Mouse (Mus musculus) kidney, adult 8-10 months (tissue): ENCODE measurements around the gene Yipf3.

Source experiments
- DNase-seq, 2 experiments: peaks; one replicate each; pipeline ENCODE4 v3.0.0; 2022

Gene Yipf3

DNA sequence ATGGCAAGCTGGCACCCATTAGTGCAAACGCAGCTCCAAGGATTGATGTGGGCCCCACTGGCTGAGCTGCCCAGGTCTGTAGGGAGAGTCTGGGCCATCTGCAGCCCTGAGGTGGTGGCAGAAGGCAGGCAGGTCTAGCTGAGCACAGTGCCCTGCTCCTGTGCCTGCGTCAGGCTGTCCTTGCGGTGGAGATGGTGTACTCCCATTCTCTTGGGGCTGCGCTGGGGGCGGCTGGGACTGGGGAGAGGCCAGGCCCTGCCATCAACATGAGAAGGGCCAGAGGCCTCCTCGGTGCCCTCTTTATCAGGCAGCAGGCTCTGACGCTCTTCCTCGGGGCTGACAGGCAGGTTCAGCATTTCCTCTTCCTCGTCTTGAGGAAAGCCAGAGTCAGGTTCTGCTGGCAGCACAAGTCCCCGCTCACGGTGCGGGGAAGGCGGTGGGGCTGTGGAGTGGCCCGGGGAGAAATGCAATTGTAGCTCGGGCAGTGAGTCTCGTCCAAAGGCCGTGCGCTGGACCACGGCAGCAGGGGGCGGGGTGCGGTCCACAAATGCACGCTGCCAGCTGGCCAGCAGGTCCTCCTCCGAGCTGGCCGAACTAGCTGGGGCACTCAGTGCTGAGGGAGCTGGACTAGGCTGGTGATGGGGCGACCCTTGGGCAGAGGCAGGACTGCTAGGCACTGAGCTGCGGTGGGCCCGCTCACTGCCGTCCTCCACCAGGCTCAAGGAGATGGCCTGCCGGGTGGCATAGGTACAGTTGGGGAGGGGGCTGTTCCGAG, 10.6 kb downstream of the Yipf3 start:
- DNase-seq = no peak

DNA sequence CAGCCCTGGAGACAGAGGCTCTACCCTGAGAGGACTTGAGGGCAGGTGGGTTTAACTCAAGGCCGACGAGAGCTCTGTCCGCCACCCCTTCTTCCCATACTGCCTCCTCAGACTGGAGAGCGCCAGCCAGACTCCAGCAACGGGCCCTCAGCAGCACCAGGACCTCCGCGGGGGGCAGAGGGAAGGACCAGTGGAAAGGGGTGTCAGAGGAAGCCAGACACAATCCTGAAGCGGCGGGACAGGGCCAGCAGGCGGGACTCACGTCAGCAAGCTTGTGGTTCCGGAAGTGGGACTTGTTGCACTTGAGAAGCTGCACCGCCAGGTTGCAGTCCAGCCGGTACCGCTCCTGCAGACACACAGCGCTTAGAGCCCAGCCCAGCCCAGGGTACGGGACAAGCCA, 11.8 kb downstream of the Yipf3 start:
- DNase-seq = no peak

DNA sequence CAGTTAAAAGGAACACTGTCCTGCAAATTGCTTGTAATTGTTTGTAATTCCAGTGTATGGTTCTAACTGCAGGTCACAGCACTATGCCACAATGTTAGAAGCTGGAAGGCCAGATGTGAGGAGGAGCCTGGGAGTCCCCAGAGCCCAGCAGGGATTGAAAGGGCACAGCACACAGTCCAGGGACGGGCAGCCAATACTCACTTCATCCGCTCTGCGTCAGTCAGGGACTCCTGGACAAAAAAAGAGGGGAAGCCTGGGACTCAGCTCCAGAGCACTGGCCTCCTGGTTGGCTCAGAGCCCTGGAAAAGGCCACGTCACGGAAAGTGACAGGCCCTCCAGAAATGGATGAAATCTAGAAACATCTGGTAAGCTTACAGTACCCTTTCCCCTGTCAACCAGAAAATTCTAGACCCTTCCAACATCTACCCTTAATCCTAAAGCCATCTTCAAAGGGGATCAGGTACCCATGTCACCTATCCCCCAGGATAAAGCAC, 14.4 kb downstream of the Yipf3 start:
- DNase-seq = no peak

DNA sequence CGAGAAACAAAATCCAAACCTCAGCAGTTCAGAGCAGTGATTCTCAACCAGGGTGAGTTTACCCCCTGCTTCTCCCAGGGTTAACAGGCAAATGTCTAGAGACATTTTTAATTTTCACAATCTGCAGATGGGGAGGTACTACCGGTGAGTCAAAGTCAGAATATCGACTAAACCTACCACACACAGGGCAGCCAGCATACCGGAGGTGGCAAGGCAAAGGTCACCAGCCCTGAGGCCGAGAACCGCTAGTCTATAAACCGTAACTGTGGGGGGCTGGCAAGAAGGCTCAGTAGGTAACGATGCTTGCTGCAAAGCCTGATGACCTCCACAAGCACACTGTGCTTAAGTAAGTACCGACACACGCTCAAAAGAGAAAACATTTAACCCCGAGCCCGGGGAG, 17.6 kb downstream of the Yipf3 start:
- no peak for DNase-seq

DNA sequence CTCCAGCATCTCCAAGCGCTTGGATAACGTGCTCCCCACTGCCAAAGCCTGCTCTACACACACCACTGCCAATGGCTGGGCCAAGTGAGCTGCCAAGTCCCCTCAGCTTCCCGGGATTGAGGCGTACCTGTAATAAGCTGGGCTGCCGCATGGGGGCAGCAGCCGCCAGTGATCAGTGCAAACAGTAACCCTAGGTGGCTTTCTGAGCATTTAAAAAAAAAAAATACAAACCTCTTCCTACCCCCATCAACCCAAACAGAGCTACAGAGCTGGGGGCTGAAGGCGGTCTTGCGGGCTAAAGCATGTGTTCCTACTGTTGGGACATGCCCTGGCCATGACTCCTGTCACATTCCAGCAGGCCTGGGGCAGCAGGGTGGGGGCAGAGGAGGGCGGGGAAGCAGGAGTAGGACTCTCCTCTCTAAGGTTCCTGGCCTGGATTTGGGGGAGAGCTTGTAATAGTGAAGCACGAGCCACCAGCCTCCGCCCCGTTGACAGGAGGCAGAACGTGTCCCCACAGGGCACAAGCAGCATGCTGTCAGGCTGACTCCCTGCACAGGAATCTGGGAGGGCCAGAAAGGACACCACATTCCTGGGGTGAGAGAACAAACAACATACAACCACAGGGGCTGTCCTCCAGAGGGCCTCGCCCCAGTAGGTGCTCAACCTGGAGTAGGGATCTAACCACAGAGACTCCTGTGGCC, 18.2 kb downstream of the Yipf3 start:
- DNase-seq = peak; percentile 59 to 78

DNA sequence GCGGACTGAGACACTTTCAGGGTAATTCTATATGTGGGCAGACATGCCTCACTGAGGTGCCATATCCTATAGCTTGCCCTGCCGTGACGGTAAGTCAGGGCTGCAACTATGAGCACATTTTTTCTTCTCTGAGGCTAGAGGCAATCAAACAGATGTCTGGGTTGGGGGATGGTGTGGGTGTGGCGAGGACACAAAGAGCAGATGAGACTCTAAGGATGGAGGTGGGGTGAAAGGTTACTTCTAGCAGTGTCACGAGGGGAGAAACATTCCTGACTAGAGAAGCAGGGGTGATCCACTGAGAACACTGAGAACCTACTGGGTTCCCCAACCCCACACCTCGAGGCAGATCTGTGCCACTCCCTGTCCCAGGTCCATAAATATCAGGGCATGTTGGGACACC, 19.1 kb downstream of the Yipf3 start:
- DNase-seq = no peak

DNA sequence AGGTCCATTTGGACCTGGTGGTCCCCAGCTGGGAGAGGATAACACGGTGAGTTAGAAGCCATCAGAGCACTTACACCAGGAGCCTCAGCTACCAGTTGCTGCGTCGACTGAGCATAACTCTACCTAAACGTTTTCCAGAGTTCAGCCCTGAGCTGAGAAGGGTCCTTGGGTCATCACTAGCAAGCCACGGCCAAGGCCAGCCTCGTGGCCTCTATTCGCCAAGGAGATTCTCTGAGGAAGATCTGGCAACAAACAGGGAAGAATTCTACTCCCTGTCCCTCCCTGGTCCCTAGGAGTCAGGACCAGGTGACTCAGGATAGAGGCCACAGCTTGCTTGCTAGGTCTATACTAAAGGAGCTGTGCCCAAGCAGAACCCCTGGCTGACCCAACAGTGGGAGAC, 19.6 kb downstream of the Yipf3 start:
- DNase-seq = no peak

DNA sequence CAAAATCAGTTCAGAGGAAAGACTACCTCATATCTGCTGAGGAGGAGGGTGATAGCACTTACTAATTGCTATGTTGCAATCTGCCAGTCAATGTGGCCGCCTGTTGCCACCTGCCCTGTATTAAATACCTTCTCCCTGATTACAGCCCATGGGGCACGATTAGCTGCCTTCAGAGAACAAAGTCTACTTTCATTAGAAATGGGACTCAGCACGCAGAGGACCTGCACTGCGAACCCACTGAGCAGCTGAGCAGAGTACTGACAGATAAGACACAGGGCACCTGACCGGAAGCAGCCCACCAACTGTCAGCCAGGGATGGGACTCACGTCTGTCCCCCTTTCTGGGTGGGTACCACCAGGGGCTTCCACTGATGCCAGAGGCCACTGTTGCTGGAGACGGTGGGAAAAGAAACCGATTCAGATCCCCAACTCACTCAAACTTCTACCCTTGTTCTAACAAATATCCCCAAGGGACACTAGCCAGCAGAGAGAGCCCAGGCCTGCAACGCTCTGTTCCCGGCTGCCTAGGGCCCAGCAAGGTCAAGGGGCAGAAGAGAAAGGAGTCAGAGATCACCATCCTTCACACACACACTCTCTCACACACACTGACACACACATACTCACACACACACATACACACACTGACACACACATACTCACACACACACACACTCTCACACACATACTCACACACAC, 20.3 kb downstream of the Yipf3 start:
- DNase-seq = no peak

DNA sequence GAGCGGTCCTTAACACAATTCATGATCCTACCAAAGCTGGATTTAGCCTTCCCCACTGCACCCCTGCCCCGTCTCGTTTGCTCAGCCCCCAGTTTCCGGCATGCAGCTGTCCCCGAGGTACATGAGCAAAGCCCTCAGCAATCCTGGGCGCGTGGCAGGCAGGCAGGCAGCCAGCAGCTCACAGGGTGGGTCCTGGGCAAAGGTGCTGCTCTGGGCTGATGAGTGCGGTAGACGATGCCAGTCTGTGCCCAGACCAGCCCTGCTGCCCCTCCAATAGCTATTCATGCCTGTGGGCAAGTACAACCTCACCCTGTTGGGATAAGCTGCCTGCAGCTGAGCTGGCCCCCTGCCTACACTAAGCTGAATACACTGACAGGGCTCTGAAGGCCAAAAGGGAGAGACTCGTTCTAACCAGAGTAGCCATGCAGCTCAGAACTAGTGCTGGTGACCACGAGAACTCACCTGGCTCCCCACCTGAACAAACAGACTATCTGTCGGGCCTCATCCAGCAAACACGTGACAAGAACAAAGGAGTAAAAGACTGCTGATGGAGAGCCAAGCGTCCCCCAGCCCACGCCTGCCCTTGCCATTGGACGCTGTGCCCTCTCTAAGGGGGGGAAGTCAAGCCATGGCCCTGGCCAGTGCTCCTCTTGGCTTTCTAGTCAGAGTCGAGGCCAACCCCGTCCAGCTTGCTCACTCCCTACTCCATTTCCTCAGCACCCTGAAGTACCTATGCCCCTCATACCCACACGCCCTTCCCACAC, 22.1 kb downstream of the Yipf3 start:
- peak; percentile 60 to 66 for DNase-seq

DNA sequence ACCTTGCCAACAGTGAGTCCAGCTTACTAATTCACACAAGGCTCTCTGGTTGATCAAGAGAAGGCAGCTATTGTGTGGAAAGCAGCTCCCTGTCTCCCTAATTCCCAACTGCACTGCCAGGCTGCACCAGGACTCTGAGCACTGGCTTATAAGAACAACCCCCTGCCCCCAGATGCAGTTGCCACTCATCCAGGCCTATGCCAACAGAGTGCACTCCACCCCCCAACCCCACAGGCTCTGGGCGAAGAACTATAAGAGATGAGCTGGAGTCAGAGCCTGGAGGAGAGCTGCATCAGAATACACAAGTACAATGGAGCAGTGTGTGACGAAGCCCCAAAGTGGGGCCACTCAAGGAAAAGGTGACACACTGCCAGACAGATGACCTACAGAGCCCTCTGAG, 24.2 kb downstream of the Yipf3 start:
- DNase-seq = no peak

DNA sequence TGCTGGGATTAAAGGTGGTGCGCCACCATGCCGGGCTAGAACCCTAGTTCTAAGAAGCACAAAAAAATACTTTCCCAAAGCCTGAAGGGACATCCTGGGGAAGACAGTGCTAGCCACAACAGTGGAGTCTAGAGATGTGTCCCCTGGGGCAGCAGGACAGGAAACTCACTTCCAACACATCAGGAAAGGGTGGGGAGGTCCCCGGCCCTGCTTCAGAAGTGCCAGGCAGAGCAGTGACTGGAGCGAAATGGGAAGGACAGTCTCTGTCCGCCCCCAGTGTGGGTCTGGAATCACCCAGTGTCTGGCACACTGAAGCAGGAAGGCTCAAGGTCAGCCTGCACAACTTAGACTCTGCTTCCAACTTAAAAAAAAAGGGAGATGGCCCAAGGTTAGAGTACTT, 24.8 kb downstream of the Yipf3 start:
- peak; percentile 44 to 51 for DNase-seq

DNA sequence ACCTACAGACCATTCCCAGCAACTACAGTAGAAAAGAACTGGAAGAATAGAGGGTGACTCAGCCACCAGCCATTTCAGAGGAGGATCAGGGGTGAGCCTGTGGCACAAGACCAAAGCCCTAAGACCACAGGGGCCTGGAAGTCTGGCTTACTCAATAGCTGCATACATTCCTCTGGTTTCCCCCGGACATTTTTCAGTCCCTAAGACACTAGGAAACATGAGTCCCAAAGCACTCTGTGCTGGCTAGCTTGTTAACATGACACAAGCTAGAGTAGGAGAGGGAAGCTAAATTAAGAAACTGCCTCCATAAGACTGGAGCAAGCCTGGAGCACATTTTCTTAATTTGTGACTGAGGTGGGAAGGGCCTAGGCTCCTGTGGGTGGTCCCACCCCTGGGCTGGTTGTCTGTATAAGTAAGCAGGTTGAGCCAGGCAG, 25.9 kb downstream of the Yipf3 start:
- DNase-seq = no peak

DNA sequence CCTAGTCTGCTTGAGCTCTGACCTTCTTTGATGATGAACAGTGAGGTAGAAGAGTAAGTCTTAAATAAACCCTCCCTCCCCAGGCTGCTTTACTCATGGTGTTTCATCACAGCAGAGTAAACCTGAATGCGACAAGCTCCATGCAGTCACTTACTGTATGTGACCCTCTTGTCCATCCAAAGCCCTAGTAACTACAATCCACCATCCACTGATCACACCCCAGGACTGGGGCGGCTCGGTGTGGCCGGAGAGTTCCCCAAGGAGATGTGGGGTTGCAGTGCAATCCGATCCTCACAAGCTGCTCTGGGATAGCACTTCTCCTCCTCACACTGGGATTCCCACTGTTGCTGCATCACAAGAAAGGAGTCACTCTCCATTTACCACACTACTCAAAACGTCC, 26.6 kb downstream of the Yipf3 start:
- no peak for DNase-seq

DNA sequence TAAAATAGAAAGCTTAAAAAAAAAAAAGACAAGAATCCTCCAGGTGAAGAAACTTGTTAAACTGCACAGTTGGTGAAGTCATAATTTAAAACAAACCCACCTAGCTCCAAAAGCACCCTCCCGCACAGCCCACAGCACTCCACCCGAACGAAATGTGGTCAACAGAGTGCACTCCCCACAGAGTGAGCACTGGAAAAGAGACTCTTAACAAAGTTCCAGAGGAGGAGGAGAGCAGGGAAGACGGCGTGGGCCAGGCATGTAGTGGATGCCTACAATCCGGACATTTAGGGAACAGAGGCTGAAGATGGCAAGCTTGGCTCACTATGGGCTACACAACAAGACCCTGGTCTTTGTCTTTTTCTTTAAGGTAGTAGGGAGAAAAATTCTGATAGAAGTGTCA, 27.2 kb downstream of the Yipf3 start:
- DNase-seq = no peak

DNA sequence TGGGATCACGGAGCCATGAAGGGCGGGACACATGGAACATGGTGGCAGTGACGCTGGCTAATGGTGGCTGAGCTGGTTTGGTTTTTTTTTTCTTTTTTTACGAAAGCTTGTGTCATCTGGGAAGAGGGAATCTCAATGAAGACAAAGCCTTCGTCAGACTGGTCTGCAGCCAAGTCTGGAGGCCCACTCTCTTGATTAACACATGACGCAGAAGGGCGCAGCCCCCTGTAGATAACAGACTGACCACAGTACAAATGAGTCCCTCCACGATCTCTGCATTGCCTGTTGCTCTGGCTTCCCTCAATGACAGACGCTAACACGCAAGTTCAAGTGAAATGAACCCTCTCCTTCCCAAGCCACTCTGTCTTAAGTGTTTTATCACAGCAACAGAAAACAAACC, 27.6 kb downstream of the Yipf3 start:
- no peak for DNase-seq

DNA sequence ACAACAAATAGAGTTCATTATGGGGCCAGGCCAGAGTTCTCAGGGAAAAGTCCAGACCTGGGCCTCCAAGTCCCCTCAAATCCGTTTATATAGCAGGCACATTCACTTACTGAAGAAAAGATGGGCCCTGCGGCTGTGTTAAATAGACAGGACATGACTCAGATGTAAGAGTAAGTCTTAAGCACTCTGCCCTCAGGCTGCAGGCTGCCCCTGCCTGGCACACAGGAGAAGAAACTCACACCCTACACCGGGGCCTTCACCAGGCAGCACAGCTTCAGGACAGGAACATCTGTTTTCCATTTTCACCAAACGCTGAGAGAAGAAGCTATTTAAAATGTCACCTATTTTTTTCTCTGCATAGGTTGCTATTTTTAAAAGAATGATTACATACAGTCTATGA, 29.7 kb downstream of the Yipf3 start:
- DNase-seq = no peak

DNA sequence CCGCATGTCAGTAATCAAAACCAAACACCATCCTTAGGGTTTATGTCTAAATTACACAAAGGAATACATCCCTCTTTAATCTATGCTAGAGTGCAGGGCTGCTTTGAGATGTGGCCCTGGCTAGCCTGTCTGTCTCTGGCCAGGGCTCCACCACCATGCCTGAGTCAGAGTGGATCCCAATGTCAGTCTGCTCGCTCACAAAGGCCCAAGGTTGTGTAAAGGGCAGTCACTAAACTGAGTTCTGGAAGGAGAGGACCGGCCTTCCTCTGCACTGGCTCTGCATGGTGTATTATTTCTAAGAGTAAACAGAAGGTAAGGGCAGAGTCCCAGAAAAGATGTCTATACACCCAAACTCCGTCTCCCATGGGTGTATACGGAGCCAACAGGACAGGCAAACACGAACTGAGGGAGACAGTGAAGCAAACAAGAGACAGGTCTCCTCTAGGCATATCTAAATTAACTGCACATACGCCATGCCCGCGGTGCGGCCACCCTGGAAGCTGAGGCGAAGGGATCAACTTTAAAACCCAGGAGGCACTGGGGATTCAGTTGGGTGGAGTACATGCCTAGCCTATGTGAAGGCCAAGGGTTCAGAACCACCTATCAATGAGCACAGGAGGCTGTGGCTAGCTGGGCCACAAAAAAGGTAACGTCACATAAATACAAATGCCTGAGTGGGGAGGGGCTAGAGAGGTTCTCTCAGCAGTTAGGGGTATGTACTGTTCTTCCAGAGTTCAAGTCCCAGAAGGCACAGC, 30.3 kb downstream of the Yipf3 start:
- no peak for DNase-seq

DNA sequence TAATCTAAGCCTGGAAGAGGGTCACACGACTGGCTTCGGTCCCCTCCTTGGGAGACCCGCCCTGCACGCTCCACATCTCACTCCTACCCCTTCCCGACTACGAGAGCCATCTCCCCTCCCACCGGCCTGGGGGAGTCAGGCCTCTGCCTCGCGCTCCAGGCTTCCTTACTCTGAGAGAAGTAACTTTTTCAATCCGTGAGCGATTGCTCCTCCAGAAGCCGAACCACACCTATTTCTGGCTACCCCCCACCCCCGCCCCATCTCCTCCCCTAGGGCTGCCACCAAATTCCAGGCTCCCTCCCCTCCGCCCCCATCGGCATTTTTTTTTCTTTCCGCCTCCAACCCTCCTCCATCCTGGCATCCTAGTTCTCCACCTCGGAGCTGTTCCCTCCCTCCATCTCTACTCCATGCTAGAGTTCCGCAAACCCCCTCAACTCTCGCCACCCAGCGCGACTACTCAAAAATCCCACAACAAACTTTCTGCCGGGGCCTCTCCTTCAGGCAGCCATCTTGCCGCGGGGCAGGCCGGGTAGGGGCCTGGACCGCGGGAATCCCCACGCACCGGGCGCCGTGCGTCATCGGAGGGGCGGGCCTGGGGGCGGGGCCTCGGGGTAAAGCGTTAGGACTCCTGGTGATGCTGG, 34.7 kb downstream of the Yipf3 start, which contains the start of gene Tjap1:
Gene Tjap1 (minus strand): TSS at position 544 of the 641 bp plus-strand sequence.
- peak; percentile 77 to 84 for DNase-seq

DNA sequence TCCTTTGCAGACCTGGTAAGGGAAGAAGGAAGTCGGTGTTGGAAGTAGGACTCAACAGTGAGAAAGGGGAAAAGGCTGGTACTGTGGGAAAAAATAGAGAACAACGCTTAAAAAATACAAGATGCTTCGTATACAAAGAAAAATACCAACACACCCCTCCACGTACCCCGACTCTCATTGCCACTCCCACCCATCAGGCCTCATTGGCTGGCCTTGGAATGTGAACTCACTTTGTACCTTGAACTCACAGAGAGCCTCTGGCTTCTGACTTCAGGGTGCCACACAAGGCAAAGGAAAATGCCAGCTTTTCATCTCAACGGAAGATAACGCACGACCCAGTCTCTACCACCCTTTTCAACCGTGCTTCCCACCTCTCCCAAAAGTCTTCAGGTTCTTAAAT, 35.3 kb downstream of the Yipf3 start:
- peak in 1 of 2 experiments; percentile 55 for DNase-seq

DNA sequence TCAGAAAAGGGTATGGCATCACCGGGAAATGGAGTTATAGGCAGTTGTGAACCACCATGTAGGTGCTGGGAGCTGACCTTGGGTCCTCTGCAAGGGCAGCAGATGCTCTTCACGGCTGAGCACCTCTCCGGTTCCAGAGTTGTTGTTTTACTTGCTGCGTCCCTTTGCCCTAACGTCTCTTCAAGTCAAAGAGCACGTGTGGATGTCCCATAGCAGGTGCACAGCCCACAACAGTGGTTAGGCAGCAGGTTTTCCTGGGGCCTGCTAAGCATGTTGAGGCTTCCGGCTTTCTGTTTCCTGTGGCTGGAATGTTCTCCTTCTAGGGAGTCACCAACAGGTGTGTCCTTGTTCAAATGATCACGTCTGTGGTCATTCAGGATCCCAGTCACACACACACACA, 36.0 kb downstream of the Yipf3 start:
- peak in 1 of 2 experiments; percentile 52 for DNase-seq

DNA sequence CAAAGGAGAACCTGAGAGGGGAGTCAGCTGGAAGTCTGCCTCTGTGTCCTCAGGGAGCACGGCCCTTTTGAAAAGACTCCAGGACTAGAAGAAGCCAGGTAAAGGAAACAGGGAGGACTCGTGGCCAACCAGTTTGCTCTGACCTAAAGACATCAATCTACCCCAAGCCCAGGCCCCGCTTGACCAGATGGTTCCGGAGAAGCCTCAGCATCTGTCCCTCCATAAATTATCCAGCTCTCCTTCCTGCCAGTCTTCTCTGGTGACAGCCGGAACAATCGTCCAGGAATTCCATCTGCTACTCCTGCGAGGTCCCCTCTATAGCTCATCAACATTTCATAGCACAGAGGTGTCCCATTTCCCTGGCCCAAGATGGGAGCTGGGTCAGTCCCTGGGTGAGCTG, 36.8 kb downstream of the Yipf3 start:
- DNase-seq = no peak

DNA sequence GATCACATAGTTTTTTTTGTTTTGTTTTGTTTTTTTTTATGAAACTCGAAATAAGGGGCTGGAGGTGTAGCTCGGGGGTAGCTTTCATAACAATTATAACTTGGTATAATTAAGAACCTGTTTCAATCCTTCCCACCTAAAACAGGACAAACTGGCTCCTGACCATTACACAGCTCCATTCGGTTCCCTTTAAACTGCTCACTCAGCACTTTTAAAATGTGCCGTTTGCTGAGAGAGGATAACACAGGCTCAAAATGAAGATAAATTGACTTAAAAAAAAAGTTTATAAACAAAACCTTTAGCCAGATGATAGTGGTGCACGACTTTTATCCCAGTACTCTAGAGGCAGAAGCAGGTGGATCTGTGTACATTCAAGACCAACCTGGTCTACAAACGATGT, 37.5 kb downstream of the Yipf3 start:
- DNase-seq = no peak
